Mouse (Mus musculus) myocyte (in vitro differentiated cells): Measurements from ENCODE around the gene Olfr63. TPM values are rescaled to one million over a fixed set of nuclear protein-coding genes. Genes with fewer than 3 reads are reported as not detected.
A peak's percentile ranks its signal among the peaks of the same experiment; 100 is the strongest.
"Not testable (repeated sequence)": the region's sequence is repeated elsewhere in the genome, so short reads cannot be mapped to it uniquely, and the experiment has no call there.

Experiments used
- H3K27me3 ChIP-seq: one replicate; pipeline ENCODE4 v1.6.1; 2011; ENCODE audit not compliant: control insufficient read depth, insufficient read depth, insufficient read length
- H3K36me3 ChIP-seq: one replicate; pipeline ENCODE4 v1.6.1; 2011; ENCODE audit not compliant: control insufficient read depth, insufficient read depth
- H3K4me2 ChIP-seq: one replicate; pipeline ENCODE4 v1.6.1; 2011; ENCODE audit warnings: low read depth, control low read depth
- H3K4me3 ChIP-seq: one replicate; pipeline ENCODE4 v1.5.1; 2011; ENCODE audit warnings: mild to moderate bottlenecking, control low read depth, moderate library complexity
- H3K79me2 ChIP-seq: one replicate; pipeline ENCODE4 v1.6.1; 2011; ENCODE audit not compliant: control insufficient read depth, insufficient read depth
- H3ac ChIP-seq: one replicate; pipeline ENCODE4 v1.6.1; 2011; ENCODE audit not compliant: control insufficient read depth, insufficient read length
- CEBPB ChIP-seq: IDR thresholded peaks from 2 replicates; pipeline ENCODE4 v1.6.1; 2011; ENCODE audit warnings: mild to moderate bottlenecking, moderate library complexity; ENCODE audit not compliant: poor library complexity, insufficient read depth, severe bottlenecking
- E2F4 ChIP-seq: IDR thresholded peaks from one replicate; pipeline ENCODE4 v1.6.1; 2011; ENCODE audit warnings: mild to moderate bottlenecking, control low read depth, moderate library complexity; ENCODE audit not compliant: insufficient read depth
- MAX ChIP-seq: IDR thresholded peaks from one replicate; pipeline ENCODE4 v1.6.1; 2011; ENCODE audit warnings: low read depth, mild to moderate bottlenecking, control low read depth
- MYOD1 ChIP-seq, 3 experiments: IDR thresholded peaks; one replicate each; pipeline ENCODE4 v1.6.1; 2011; ENCODE audit warnings: control low read depth in 2 of 3, low read depth in 2 of 3, mild to moderate bottlenecking in 2 of 3, moderate library complexity in 1 of 3; ENCODE audit not compliant: insufficient read length in 2 of 3, control insufficient read depth in 1 of 3
- MYOG ChIP-seq, 3 experiments: IDR thresholded peaks; one replicate each; pipeline ENCODE4 v1.6.1; 2011; ENCODE audit warnings: control low read depth in 2 of 3, low read depth in 2 of 3, mild to moderate bottlenecking in 2 of 3; ENCODE audit not compliant: insufficient read length in 2 of 3, control insufficient read depth in 1 of 3, insufficient read depth in 1 of 3
- POLR2A ChIP-seq: IDR thresholded peaks from one replicate; pipeline ENCODE4 v1.6.1; 2011; ENCODE audit warnings: low read depth, mild to moderate bottlenecking, control low read depth, moderate library complexity; ENCODE audit not compliant: insufficient read length
- POLR2AphosphoS2 ChIP-seq: IDR thresholded peaks from one replicate; pipeline ENCODE4 v1.6.1; 2011; ENCODE audit warnings: low read depth, control low read depth; ENCODE audit not compliant: insufficient read length
- REST ChIP-seq: IDR thresholded peaks from one replicate; pipeline ENCODE4 v1.6.1; 2011; ENCODE audit warnings: mild to moderate bottlenecking, control low read depth, moderate library complexity; ENCODE audit not compliant: insufficient read depth, insufficient read length
- SRF ChIP-seq: IDR thresholded peaks from one replicate; pipeline ENCODE4 v1.6.1; 2011; ENCODE audit warnings: low read depth; ENCODE audit not compliant: control insufficient read depth, insufficient read length
- TCF12 ChIP-seq: IDR thresholded peaks from one replicate; pipeline ENCODE4 v1.6.1; 2011; ENCODE audit warnings: mild to moderate bottlenecking, control low read depth; ENCODE audit not compliant: poor library complexity, insufficient read depth, severe bottlenecking
- TCF3 ChIP-seq: IDR thresholded peaks from one replicate; pipeline ENCODE4 v1.6.1; 2011; ENCODE audit warnings: low read depth, control low read depth; ENCODE audit not compliant: insufficient read length
- USF1 ChIP-seq: IDR thresholded peaks from one replicate; pipeline ENCODE4 v1.6.1; 2011; ENCODE audit warnings: low read depth, mild to moderate bottlenecking, control low read depth, moderate library complexity
- polyA plus RNA-seq: library from polyadenylated mRNA; unstranded; fragments of >200 nt; fragmentation: generic; extraction: Trizol; gene quantifications from one replicate; pipeline ENCODE4 v1.2.1, GENCODE M21; 2012; ENCODE audit warnings: missing spikeins

The Olfr63 gene
- not detected for polyA plus RNA-seq

GRCm38 (mm10) chr17:33264376-33264775 lies at the start of gene Olfr63:
TSS of gene Olfr63 (plus strand) at chr17:33264676.
- Histone ChIP-seq H3K79me2 (no peaks in the 10 kb centered on the region), H3K4me2 (no peak within 1 kb of the TSS), H3ac (no peak within 1 kb of the TSS), H3K27me3 (no peaks in the 10 kb centered on the region), H3K36me3 (no peaks in the 10 kb centered on the region), H3K4me3 (no peak within 1 kb of the TSS)
- no peak for TF ChIP-seq E2F4
- TF ChIP-seq MYOD1 (IDR thresholded peaks at IDR 0.05; ENCODE audit: control insufficient read depth in 1 of 3, insufficient read length in 2 of 3, low read depth in 2 of 3), result no peak
- TF ChIP-seq TCF12, result no peak
- no peak for TF ChIP-seq POLR2A
- no peak for TF ChIP-seq REST
- TF ChIP-seq MAX, result no peak
- TF ChIP-seq TCF3, result no peak
- TF ChIP-seq SRF, result no peak
- no peak for TF ChIP-seq POLR2AphosphoS2
- TF ChIP-seq USF1, result no peak
- TF ChIP-seq CEBPB, result no peak

GRCm38 (mm10) chr17:33221590-33221989 lies 42.9 kb upstream of the Olfr63 start, which contains the start of gene Olfr1564:
TSS of gene Olfr1564 (minus strand) at chr17:33221690.
- no peak within 1 kb of the TSS for H3ac ChIP-seq
- H3K4me2 ChIP-seq, result no peak within 1 kb of the TSS
- no peaks in the 10 kb centered on the region for H3K79me2 ChIP-seq
- no peaks in the 10 kb centered on the region for H3K27me3 ChIP-seq
- H3K4me3 ChIP-seq, result no peak within 1 kb of the TSS
- TF ChIP-seq E2F4, result no peak
- no peak for TF ChIP-seq MYOG (IDR thresholded peaks at IDR 0.05; ENCODE audit: control insufficient read depth in 1 of 3, insufficient read depth in 1 of 3, insufficient read length in 2 of 3, low read depth in 2 of 3)
- TF ChIP-seq POLR2AphosphoS2, result no peak
- no peak for TF ChIP-seq TCF3
- no peak for TF ChIP-seq TCF12
- TF ChIP-seq REST, result no peak
- no peak for TF ChIP-seq USF1
- no peak for TF ChIP-seq MYOD1 (IDR thresholded peaks at IDR 0.05; ENCODE audit: control insufficient read depth in 1 of 3, insufficient read length in 2 of 3, low read depth in 2 of 3)
- no peak for TF ChIP-seq CEBPB
- no peak for TF ChIP-seq SRF
- no peak for TF ChIP-seq MAX
- TF ChIP-seq POLR2A, result no peak
- no peaks in the 10 kb centered on the region for H3K36me3 ChIP-seq

- not testable (repeated sequence) for H3K27me3 ChIP-seq, H3ac ChIP-seq, H3K36me3 ChIP-seq, H3K4me2 ChIP-seq, H3K79me2 ChIP-seq, H3K4me3 ChIP-seq
Measured at GRCm38 (mm10) chr17:33236646-33237045, 27.8 kb upstream of the Olfr63 start.

GRCm38 (mm10) chr17:33254530-33255318 lies 9.8 kb upstream of the Olfr63 start, which contains the start of gene Zfp955a:
TSS of gene Zfp955a (minus strand) at chr17:33255145.
- not testable (repeated sequence) for H3K36me3 ChIP-seq, H3K4me2 ChIP-seq, H3K4me3 ChIP-seq, H3K79me2 ChIP-seq, H3ac ChIP-seq, H3K27me3 ChIP-seq

GRCm38 (mm10) chr17:33255319-33255657 lies 9.2 kb upstream of the Olfr63 start:
- H3K79me2 ChIP-seq, H3K4me2 ChIP-seq, H3K4me3 ChIP-seq, H3K36me3 ChIP-seq, H3K27me3 ChIP-seq, H3ac ChIP-seq: not testable (repeated sequence)

- Histone ChIP-seq H3K79me2 (no peaks in the 10 kb centered on the region), H3K27me3 (no peaks in the 10 kb centered on the region), H3K4me3 (no peak overlapping the region), H3K36me3 (no peaks in the 10 kb centered on the region), H3K4me2 (no peak overlapping the region), H3ac (no peak overlapping the region)
- no peak for TF ChIP-seq SRF
- no peak for TF ChIP-seq MAX
- TF ChIP-seq REST, result no peak
- no peak for TF ChIP-seq E2F4
- TF ChIP-seq CEBPB, result no peak
- TF ChIP-seq TCF12, result no peak
Measured at GRCm38 (mm10) chr17:33268907-33269306, 4.4 kb downstream of the Olfr63 start.

GRCm38 (mm10) chr17:33289039-33289875 lies 24.8 kb downstream of the Olfr63 start, which contains the start of gene Zfp955b:
TSS of gene Zfp955b (plus strand) at chr17:33289544.
- H3K79me2 ChIP-seq, H3K4me3 ChIP-seq, H3K27me3 ChIP-seq, H3ac ChIP-seq, H3K36me3 ChIP-seq: not testable (repeated sequence)
- peak within 1 kb of the TSS; percentile 57 for H3K4me2 ChIP-seq

GRCm38 (mm10) chr17:33289876-33290149 lies 25.3 kb downstream of the Olfr63 start:
- not testable (repeated sequence) for H3K79me2 ChIP-seq, H3K4me3 ChIP-seq, H3ac ChIP-seq, H3K27me3 ChIP-seq, H3K4me2 ChIP-seq, H3K36me3 ChIP-seq
